Mouse (Mus musculus) MEL (cell line): ENCODE measurements at regions not wholly inside any gene's neighbourhood (a gene's known extent, or its start where the extent isn't known, plus 50 kb on each side); places are given as distances from the start of the nearest gene placed in this dataset.

Source experiments
- CTCF ChIP-seq, 3 experiments: IDR thresholded peaks in 2 of 3; conservative IDR thresholded peaks in 1 of 3; 2 replicates each; pipeline ENCODE4 v1.5.1; 2011 to 2012; ENCODE audit warnings: low read length in 3 of 3, low read depth in 2 of 3, mild to moderate bottlenecking in 2 of 3, improper control_type of control experiment in 1 of 3, inconsistent platforms in 1 of 3, mixed read lengths in 1 of 3, moderate library complexity in 1 of 3; ENCODE audit not compliant: control insufficient read depth in 1 of 3, insufficient read depth in 1 of 3, poor library complexity in 1 of 3, severe bottlenecking in 1 of 3
- ETS1 ChIP-seq: IDR thresholded peaks from 2 replicates; pipeline ENCODE4 v1.6.1; 2012; ENCODE audit warnings: low read depth, mild to moderate bottlenecking, inconsistent platforms, low read length, improper control_type of control experiment, moderate library complexity
- MAX ChIP-seq: IDR thresholded peaks from 2 replicates; pipeline ENCODE4 v1.6.1; 2011; ENCODE audit warnings: low read length, improper control_type of control experiment
- POLR2A ChIP-seq, 2 experiments: IDR thresholded peaks; 2 replicates each; pipeline ENCODE4 v1.6.1; 2011 to 2012; ENCODE audit warnings: low read length in 2 of 2, mild to moderate bottlenecking in 2 of 2, control low read depth in 1 of 2, improper control_type of control experiment in 1 of 2, low read depth in 1 of 2, moderate library complexity in 1 of 2; ENCODE audit not compliant: control insufficient read depth in 1 of 2, insufficient read depth in 1 of 2, poor library complexity in 1 of 2

- TF ChIP-seq CTCF (IDR thresholded peaks at IDR 0.05 in 2 of 3, conservative IDR thresholded peaks at IDR 0.05 in 1 of 3; ENCODE audit: control insufficient read depth in 1 of 3, insufficient read depth in 1 of 3, low read depth in 2 of 3, low read length in 3 of 3, poor library complexity in 1 of 3, severe bottlenecking in 1 of 3) = no peak
- TF ChIP-seq POLR2A (IDR thresholded peaks at IDR 0.05; ENCODE audit: control insufficient read depth in 1 of 2, insufficient read depth in 1 of 2, low read depth in 1 of 2, low read length in 2 of 2, poor library complexity in 1 of 2) = no peak
- TF ChIP-seq ETS1 = no peak
- TF ChIP-seq MAX = no peak
Observed at GRCm38 (mm10) chr5:106167556-106167955, 290.4 kb downstream of the Barhl2 start.
